Mouse (Mus musculus) midbrain, embryonic 15.5 days (tissue): ENCODE results near the gene Ermard. TPM values are rescaled to one million over a fixed set of nuclear protein-coding genes. Genes with fewer than 3 reads are reported as not detected.

Source experiments
- polyA plus RNA-seq: library from polyadenylated mRNA; unstranded; fragments of >200 nt; fragmentation: Nextera tagmentation; extraction: Ambion mirVana; gene quantifications from 2 replicates; pipeline ENCODE4 v1.2.1, GENCODE M21; 2015

Gene Ermard
- polyA plus RNA-seq, 1 experiment from 2014 or later = 91.8 TPM

Other genes with a start within 250 kb of the Ermard start
- gene Wdr27, start 98.0 kb upstream of the Ermard start, polyA plus RNA-seq = 8.2 and 9.0 TPM in 2 replicates
- gene 1600012H06Rik, start 98.0 kb upstream of the Ermard start, polyA plus RNA-seq = 21.1 and 21.9 TPM in 2 replicates
- 15.9 and 16.0 TPM in 2 replicates for gene Phf10, start 79.9 kb upstream of the Ermard start, polyA plus RNA-seq
- gene 9030025P20Rik, start 62.7 kb upstream of the Ermard start, polyA plus RNA-seq = 8.3 and 9.6 TPM in 2 replicates
- 1.6 TPM in 1 of 2 replicates, not detected in the other for gene Gm3417, start 62.4 kb upstream of the Ermard start, polyA plus RNA-seq
- 9.9 and 10.5 TPM in 2 replicates for gene Gm3435, start 31.0 kb upstream of the Ermard start, polyA plus RNA-seq
- gene Tcte3, start 280 bp downstream of the Ermard start, polyA plus RNA-seq = 0.53 TPM in 1 of 2 replicates, not detected in the other
- gene Gm3448, start 329 bp downstream of the Ermard start, polyA plus RNA-seq = 3.9 and 5.0 TPM in 2 replicates